Comparison of ENCODE assay signal across 22 mouse cellular contexts in genomic region chr6:88023316-88023890, GRCm38 (mm10).
"Had no signal": no experiment of that assay in that cellular context is flagged by ENCODE, and none has a peak within 500 bp of the region (broad histone marks: within the 10 kb centered on the region; RNA-seq: fewer than 3 reads in every experiment).

No protein-coding gene starts in this region.

- H3K9me3 ChIP-seq: heart, embryonic 10.5 days; heart, embryonic 12.5 days; hindbrain, embryonic 13.5 days; hindbrain, embryonic 15.5 days; kidney, embryonic 15.5 days; limb, embryonic 13.5 days; limb, embryonic 15.5 days had no signal

- H3K27me3 ChIP-seq: heart, embryonic 12.5 days; hindbrain, embryonic 13.5 days; hindbrain, embryonic 15.5 days; kidney, embryonic 15.5 days; limb, embryonic 13.5 days; limb, embryonic 15.5 days had no signal

- H3K4me3 ChIP-seq: heart, embryonic 10.5 days; heart, embryonic 12.5 days; hindbrain, embryonic 13.5 days; hindbrain, embryonic 15.5 days; kidney, embryonic 15.5 days; limb, embryonic 13.5 days; limb, embryonic 15.5 days had no signal

- H3K4me1 ChIP-seq: kidney, embryonic 15.5 days had no signal

- DNase-seq: gastrocnemius, postnatal 14 days; heart, adult 18-20 months; heart, postnatal 10 days; kidney, adult 11 months; kidney, adult 2 months; kidney, adult 9 months; kidney, postnatal 14 days; kidney, postnatal 36 days; layer of hippocampus, adult 9-11 months; layer of hippocampus, postnatal 36 days; left cerebral cortex, postnatal 4 days; lung, adult 18-20 months had no signal

- H3K36me3 ChIP-seq: hindbrain, embryonic 15.5 days had no signal

- H3K27ac ChIP-seq: heart, embryonic 10.5 days; hindbrain, embryonic 13.5 days; hindbrain, embryonic 15.5 days; hindbrain, postnatal 0 days; kidney, embryonic 15.5 days; kidney, postnatal 0 days; limb, embryonic 13.5 days; limb, embryonic 15.5 days; liver, embryonic 14.5 days had no signal
